Mouse (Mus musculus): ENCODE data around the gene March4. TPM values are rescaled to one million over a fixed set of nuclear protein-coding genes. Genes with fewer than 3 reads are reported as not detected.

The March4 gene
- not detected in 2 replicates for polyA plus RNA-seq (2014; fragmentation: Nextera tagmentation; extraction: Ambion mirVana)

DNA sequence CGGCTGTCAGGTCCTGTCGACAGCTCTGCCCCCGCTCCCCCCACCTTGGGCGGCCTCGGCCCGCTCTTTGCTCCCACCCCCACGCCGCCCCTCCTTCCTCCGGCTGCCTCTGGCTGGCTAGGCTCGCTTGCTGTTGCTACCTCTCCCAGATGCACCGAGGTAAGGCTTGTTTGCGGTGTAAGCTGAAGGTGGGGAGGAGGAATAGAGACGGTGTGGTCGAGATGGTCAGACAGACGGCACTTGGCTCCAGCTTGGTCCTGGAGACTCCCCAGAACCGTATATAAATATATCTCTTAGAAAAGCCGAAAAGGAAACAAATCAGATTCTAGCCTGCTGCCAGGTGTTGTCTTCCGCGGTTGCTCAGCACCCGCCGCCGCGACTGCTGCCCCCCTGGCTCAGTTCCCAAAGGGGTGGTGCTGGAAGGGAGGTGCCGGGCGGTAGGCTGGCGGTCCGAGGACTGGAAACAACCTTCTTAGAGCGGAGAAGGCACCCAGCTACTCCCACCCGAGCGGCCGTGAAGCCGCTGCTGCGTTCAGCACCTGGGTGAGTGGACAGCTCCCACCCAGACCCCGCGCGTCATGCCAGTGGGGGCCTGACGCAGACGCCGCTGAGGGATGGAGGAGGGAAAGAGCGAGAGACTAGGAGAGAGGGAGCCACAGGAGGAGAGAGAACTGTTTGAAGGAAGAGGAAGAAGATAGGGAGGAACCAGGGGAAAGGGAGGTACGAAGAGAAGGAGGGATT lies at the start of gene March4:
Gene March4 (minus strand): TSS at position 320 of the 741 bp plus-strand sequence.
- H3K27ac ChIP-seq (ENCODE audit: low read depth, low read length) = no peak within 1 kb of the TSS
- H3K4me3 ChIP-seq (ENCODE audit: low read length) = peak within 1 kb of the TSS; percentile 33
- H3K4me2 ChIP-seq (replicated peaks; ENCODE audit: low read depth, low read length) = peak within 1 kb of the TSS; percentile 59
- ATAC-seq (ENCODE audit: low FRiP score, low TSS enrichment) = peak; percentile 91
- peaks cover 25% of the 10 kb centered on the region for H3K27me3 ChIP-seq (ENCODE audit: control insufficient read depth, insufficient read depth, low read length)
- H3K36me3 ChIP-seq (ENCODE audit: control insufficient read depth, insufficient read depth, low read length) = no peaks in the 10 kb centered on the region
- H3K4me1 ChIP-seq (ENCODE audit: control insufficient read depth, insufficient read depth, low read length) = peaks cover 10% of the 10 kb centered on the region; the same call in 1 of the 2 replicates
- no peaks in the 10 kb centered on the region for H3K9me3 ChIP-seq (ENCODE audit: control insufficient read depth, low read length)
- H3K9ac ChIP-seq (ENCODE audit: low read depth, low read length) = peak within 1 kb of the TSS; percentile 12; the same call in 1 of the 2 replicates
- WGBS = 1% methylated on average over 41 of the region's 41 CpGs

DNA sequence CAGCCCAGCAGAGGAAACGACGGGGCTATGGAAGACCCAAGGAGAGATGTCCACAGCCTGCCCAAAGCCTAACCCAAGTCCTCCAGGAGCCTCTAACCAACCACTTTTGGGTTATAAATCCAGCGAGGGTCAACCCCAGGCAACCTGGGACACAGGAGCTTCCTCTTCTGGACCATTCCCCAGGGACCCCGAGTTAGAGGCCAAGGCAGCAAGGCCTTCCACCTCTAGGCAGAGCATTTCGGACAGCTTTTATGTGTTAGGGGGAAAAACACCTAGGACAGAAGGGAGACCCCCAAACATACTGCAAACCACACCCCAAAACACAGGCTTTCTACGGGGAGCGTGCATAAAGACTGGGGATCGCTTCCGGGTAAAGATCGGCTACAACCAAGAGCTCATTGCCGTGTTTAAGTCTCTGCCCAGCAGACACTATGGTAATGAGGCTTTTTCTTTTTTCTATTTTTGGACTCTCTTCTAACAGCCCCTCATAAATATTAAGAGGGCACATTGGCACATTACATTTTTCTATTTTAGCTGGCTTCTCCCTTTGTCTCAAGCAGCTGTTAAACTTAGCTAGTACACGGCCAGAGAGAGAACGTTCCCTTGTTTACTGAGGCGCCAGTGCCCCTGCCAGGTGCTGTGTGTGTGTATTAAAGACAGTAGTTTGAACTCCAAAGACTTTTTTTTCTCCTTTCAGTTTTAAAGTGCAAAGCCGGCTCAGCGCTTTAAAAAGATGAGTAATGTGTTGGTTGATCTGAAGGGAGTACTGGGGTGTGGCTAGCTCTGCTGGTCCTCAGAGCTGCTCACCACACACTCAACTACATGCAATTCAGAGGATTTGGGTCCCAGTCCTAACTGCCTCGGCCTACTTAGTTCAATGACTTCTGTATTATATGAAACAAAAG lies 49.5 kb upstream of the March4 start:
- no peak overlapping the region for H3K27ac ChIP-seq (ENCODE audit: low read depth, low read length)
- peaks cover 29% of the 10 kb centered on the region for H3K36me3 ChIP-seq (ENCODE audit: control insufficient read depth, insufficient read depth, low read length)
- H3K27me3 ChIP-seq (ENCODE audit: control insufficient read depth, insufficient read depth, low read length) = no peaks in the 10 kb centered on the region
- no peaks in the 10 kb centered on the region for H3K9me3 ChIP-seq (ENCODE audit: control insufficient read depth, low read length)
- H3K9ac ChIP-seq (ENCODE audit: low read depth, low read length) = no peak overlapping the region
- WGBS = 93% methylated on average over 17 of the region's 17 CpGs
- H3K4me3 ChIP-seq (ENCODE audit: low read length) = no peak overlapping the region
- no peak for ATAC-seq (ENCODE audit: low FRiP score, low TSS enrichment)
- H3K4me1 ChIP-seq (ENCODE audit: control insufficient read depth, insufficient read depth, low read length) = no peaks in the 10 kb centered on the region
- H3K4me2 ChIP-seq (replicated peaks; ENCODE audit: low read depth, low read length) = no peak overlapping the region

DNA sequence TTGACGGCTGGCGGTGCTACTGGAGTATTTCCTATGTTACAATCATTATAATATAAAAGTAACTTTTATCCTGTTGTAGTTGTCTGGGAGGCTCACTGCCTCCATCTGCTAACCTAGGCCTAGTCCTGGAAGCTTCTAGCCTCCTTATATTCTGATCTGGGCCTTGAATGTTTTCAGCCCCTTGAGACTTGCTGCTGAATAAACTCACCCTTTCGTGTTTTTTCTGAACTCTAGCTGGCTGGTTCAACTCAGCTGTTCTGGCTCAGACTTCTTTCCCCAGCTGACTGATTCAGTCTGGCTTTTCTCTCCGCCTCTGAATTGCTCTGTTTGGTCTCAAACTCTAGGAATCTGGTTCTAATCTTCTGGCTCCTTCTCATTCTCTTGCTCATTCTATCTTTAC lies 47.2 kb upstream of the March4 start:
- peaks cover 16% of the 10 kb centered on the region for H3K36me3 ChIP-seq (ENCODE audit: control insufficient read depth, insufficient read depth, low read length)
- no peak overlapping the region for H3K27ac ChIP-seq (ENCODE audit: low read depth, low read length)
- H3K9me3 ChIP-seq (ENCODE audit: control insufficient read depth, low read length) = no peaks in the 10 kb centered on the region
- no peaks in the 10 kb centered on the region for H3K27me3 ChIP-seq (ENCODE audit: control insufficient read depth, insufficient read depth, low read length)
- H3K9ac ChIP-seq (ENCODE audit: low read depth, low read length) = peak overlapping the region; percentile 60
- H3K4me1 ChIP-seq (ENCODE audit: control insufficient read depth, insufficient read depth, low read length) = no peaks in the 10 kb centered on the region
- WGBS = 77% methylated on average over 4 of the region's 4 CpGs
- H3K4me3 ChIP-seq (ENCODE audit: low read length) = peak overlapping the region; percentile 70
- no peak for ATAC-seq (ENCODE audit: low FRiP score, low TSS enrichment)
- peak overlapping the region; percentile 45 for H3K4me2 ChIP-seq (replicated peaks; ENCODE audit: low read depth, low read length)

DNA sequence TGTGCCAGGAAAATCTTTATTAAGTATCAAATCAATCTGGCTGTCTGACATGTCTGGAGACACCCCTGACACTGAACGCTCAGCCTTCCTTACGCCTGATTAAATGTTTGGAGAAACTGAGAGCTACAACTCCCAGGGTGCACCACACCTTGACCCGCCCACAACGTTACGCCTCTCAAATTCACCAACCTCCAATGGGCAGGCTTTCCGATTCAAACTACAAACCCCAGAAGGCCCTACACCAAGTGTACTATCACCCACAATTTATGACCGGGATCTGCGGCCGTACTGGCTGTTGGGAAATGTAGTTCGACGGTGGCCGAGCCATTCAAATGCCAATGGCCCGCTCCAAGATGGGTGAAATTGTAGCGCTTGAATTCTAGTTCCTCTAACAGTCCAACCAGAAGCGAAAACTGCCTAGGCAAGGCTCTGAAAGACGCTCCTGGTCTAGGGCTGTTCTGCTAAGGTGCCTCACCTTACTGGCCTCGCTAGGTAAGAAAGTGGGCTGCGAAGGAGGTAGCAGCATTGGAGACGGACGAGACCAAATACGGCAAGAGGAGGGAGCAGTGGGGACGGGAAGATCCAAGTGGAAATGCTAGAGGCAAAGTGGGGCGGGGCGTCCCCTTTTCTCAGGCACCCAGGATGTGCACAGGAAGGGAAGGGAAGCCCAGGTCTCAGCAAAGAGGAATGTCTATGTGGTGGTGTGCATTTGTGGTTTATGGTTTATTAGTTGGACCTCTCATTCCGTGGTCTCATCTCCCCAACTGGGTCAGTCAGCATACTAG lies 46.4 kb upstream of the March4 start, which contains the start of gene Smarcal1:
Gene Smarcal1 (plus strand): TSS at position 305 of the 785 bp plus-strand sequence.
- H3K27ac ChIP-seq (ENCODE audit: low read depth, low read length) = peak within 1 kb of the TSS; percentile 63; the same call in 1 of the 2 replicates
- 1% methylated on average over 25 of the region's 25 CpGs for WGBS
- H3K27me3 ChIP-seq (ENCODE audit: control insufficient read depth, insufficient read depth, low read length) = 0 out of 2 replicates have a peak, but pooled peaks cover 2% of the 10 kb centered on the region
- H3K4me1 ChIP-seq (ENCODE audit: control insufficient read depth, insufficient read depth, low read length) = peaks cover 7% of the 10 kb centered on the region
- peak; percentile 99 for ATAC-seq (ENCODE audit: low FRiP score, low TSS enrichment)
- H3K4me2 ChIP-seq (replicated peaks; ENCODE audit: low read depth, low read length) = peak within 1 kb of the TSS; percentile 45
- no peaks in the 10 kb centered on the region for H3K9me3 ChIP-seq (ENCODE audit: control insufficient read depth, low read length)
- H3K9ac ChIP-seq (ENCODE audit: low read depth, low read length) = peak within 1 kb of the TSS; percentile 60
- peak within 1 kb of the TSS; percentile 70 for H3K4me3 ChIP-seq (ENCODE audit: low read length)
- H3K36me3 ChIP-seq (ENCODE audit: control insufficient read depth, insufficient read depth, low read length) = peaks cover 16% of the 10 kb centered on the region

DNA sequence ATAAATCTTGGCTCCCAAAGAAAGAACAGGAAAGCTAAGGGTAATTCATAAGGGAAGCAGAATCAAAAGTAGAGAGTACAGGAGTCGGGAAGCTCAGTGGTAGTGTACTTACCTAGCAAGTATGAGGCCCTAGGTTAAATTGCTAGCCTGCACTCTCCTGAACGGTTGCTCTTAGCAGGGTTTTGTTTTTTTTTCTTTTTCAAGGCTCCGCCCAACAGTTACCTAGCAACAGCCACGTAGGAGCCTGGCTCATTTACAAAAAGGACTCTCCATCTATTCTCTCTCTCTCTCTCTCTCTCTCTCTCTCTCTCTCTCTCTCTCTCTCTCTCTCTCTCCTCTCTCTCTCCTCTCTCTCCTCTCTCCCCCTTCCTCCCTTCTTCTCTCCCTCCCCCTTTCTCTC lies 42.1 kb upstream of the March4 start:
- H3K4me1 ChIP-seq (ENCODE audit: control insufficient read depth, insufficient read depth, low read length) = peaks cover 14% of the 10 kb centered on the region
- no peak overlapping the region for H3K9ac ChIP-seq (ENCODE audit: low read depth, low read length)
- H3K4me2 ChIP-seq (replicated peaks; ENCODE audit: low read depth, low read length) = peak overlapping the region; percentile 21; the same call in 1 of the 2 replicates
- H3K4me3 ChIP-seq (ENCODE audit: low read length) = no peak overlapping the region
- no peaks in the 10 kb centered on the region for H3K9me3 ChIP-seq (ENCODE audit: control insufficient read depth, low read length)
- no peak overlapping the region for H3K27ac ChIP-seq (ENCODE audit: low read depth, low read length)
- no peaks in the 10 kb centered on the region for H3K36me3 ChIP-seq (ENCODE audit: control insufficient read depth, insufficient read depth, low read length)
- peaks cover 7% of the 10 kb centered on the region; the same call in 1 of the 2 replicates for H3K27me3 ChIP-seq (ENCODE audit: control insufficient read depth, insufficient read depth, low read length)
- WGBS = 26% methylated on average over 4 of the region's 4 CpGs
- ATAC-seq (ENCODE audit: low FRiP score, low TSS enrichment) = no peak

DNA sequence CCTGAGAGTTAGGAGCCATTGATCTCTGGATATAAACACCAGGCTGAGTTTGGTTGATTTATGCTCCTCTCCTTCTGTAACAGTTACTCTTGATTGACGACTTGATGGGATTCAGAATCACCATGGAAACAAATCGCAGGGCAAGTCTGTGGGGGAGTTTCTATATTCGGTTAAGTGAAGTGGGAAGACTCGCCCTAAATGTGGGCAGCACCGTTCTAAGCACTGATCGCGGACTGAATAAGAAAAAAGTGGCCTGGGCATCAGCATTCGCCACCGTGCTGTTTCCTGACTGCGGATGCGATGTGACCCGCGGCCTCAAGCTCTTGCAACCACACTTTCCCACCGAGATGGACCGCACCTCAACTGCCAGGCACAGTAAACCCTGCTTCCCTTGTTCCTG lies 41.6 kb upstream of the March4 start:
- H3K27ac ChIP-seq (ENCODE audit: low read depth, low read length) = no peak overlapping the region
- WGBS = 22% methylated on average over 15 of the region's 15 CpGs
- no peak overlapping the region for H3K4me3 ChIP-seq (ENCODE audit: low read length)
- ATAC-seq (ENCODE audit: low FRiP score, low TSS enrichment) = no peak
- no peaks in the 10 kb centered on the region for H3K36me3 ChIP-seq (ENCODE audit: control insufficient read depth, insufficient read depth, low read length)
- peak overlapping the region; percentile 21; the same call in 1 of the 2 replicates for H3K4me2 ChIP-seq (replicated peaks; ENCODE audit: low read depth, low read length)
- peaks cover 14% of the 10 kb centered on the region for H3K4me1 ChIP-seq (ENCODE audit: control insufficient read depth, insufficient read depth, low read length)
- peaks cover 7% of the 10 kb centered on the region; the same call in 1 of the 2 replicates for H3K27me3 ChIP-seq (ENCODE audit: control insufficient read depth, insufficient read depth, low read length)
- no peaks in the 10 kb centered on the region for H3K9me3 ChIP-seq (ENCODE audit: control insufficient read depth, low read length)
- H3K9ac ChIP-seq (ENCODE audit: low read depth, low read length) = no peak overlapping the region

DNA sequence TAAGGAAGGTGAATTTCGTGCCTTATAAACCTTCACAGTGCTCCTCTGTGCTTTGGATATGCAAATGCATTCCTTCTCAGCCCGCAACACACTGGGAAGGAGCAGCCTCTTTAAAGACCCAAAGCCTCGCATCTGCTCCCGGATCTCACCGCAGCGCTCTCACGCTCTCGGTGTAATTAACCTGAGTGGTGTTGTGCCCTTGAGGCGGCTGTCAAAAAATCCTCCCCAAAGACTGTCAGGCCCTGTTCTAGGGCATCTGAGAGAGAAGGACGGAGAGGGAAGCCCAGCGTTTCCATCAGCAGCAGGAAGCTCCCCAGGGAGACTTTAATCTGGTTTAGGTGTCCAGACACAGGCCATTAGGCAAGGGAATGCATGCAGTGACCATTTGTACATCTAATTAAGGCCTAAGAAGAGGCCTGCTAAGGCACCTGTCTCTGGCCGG lies 40.8 kb upstream of the March4 start:
- 2% methylated on average over 12 of the region's 12 CpGs for WGBS
- ATAC-seq (ENCODE audit: low FRiP score, low TSS enrichment) = no peak; the same call in 1 of the 2 replicates
- Histone ChIP-seq H3K9me3 (ENCODE audit: control insufficient read depth, low read length) (no peaks in the 10 kb centered on the region), H3K4me2 (replicated peaks; ENCODE audit: low read depth, low read length) (peak overlapping the region; percentile 21; the same call in 1 of the 2 replicates), H3K4me1 (ENCODE audit: control insufficient read depth, insufficient read depth, low read length) (peaks cover 14% of the 10 kb centered on the region), H3K36me3 (ENCODE audit: control insufficient read depth, insufficient read depth, low read length) (no peaks in the 10 kb centered on the region), H3K4me3 (ENCODE audit: low read length) (peak overlapping the region; percentile 7; the same call in 1 of the 2 replicates), H3K9ac (ENCODE audit: low read depth, low read length) (peak overlapping the region; percentile 23; the same call in 1 of the 2 replicates), H3K27ac (ENCODE audit: low read depth, low read length) (no peak overlapping the region), H3K27me3 (ENCODE audit: control insufficient read depth, insufficient read depth, low read length) (peaks cover 7% of the 10 kb centered on the region; the same call in 1 of the 2 replicates)

DNA sequence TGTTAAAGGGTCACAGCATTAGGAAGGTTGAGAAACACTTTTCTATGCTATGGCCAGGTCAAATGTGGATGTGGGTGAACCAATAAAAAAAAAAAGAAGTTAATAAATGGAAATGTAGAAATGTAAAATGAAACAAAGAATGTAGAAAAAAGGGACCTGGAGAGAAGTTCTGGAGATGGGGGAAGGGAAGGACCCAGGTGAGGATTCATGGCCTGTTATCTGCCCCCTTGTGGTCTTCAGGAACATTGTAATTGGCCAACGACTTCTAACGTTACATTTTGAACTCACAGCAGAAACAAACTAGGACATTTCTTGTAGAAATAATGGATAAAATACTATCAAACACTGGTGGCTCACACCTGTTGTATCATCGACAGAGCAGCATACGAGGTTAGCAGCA lies 38.4 kb upstream of the March4 start:
- Histone ChIP-seq H3K36me3 (ENCODE audit: control insufficient read depth, insufficient read depth, low read length) (no peaks in the 10 kb centered on the region), H3K9me3 (ENCODE audit: control insufficient read depth, low read length) (no peaks in the 10 kb centered on the region), H3K4me3 (ENCODE audit: low read length) (no peak overlapping the region), H3K4me1 (ENCODE audit: control insufficient read depth, insufficient read depth, low read length) (peaks cover 14% of the 10 kb centered on the region), H3K4me2 (replicated peaks; ENCODE audit: low read depth, low read length) (no peak overlapping the region), H3K27ac (ENCODE audit: low read depth, low read length) (no peak overlapping the region), H3K9ac (ENCODE audit: low read depth, low read length) (no peak overlapping the region), H3K27me3 (ENCODE audit: control insufficient read depth, insufficient read depth, low read length) (peaks cover 7% of the 10 kb centered on the region; the same call in 1 of the 2 replicates)
- ATAC-seq (ENCODE audit: low FRiP score, low TSS enrichment) = no peak
- 50% methylated on average over 4 of the region's 4 CpGs for WGBS
